Mouse (Mus musculus) cerebral cortex, adult 2 months (tissue): Measurements from ENCODE around the gene Dusp15.

Experiments
- WGBS: fragments of 180-500 bp; shearing (Covaris S2); methylation state at CpG from one replicate; pipeline ENCODE4 v1.1.7; 2018; 5-methylcytosine and 5-hydroxymethylcytosine counted together

Gene Dusp15

GRCm38 (mm10) chr2:152951065-152951849, at the start of gene Dusp15:
TSS of gene Dusp15 (minus strand) at chr2:152951698.
- WGBS: under 1% methylated on average over 50 of the region's 54 CpGs

GRCm38 (mm10) chr2:152997046-152997445, 45.5 kb upstream of the Dusp15 start:
- WGBS: 70% methylated on average over 4 of the region's 4 CpGs

DNA sequence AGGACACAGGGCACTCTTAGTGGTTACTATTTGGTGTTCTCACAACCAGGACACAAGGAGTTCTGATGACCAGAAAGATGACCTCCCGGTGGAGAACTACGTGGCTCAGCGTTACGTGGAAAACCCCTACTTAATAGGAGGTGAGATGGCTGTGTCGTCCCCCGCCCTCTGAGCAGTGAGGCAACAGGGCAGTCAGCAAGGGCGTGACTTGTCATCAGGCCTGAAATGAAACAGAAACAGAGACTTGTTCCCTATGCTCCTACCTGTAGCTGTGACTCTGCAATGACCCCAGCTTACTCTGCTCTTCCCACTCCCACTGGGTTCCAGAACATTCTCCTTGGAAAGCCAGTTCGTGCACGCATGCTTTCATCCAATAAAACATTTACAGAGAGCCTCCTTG, 40.0 kb upstream of the Dusp15 start:
- 92% methylated on average over 9 of the region's 9 CpGs for WGBS

GRCm38 (mm10) chr2:152985582-152985981, 34.1 kb upstream of the Dusp15 start:
- 65% methylated on average over 1 of the region's 1 CpGs for WGBS

DNA sequence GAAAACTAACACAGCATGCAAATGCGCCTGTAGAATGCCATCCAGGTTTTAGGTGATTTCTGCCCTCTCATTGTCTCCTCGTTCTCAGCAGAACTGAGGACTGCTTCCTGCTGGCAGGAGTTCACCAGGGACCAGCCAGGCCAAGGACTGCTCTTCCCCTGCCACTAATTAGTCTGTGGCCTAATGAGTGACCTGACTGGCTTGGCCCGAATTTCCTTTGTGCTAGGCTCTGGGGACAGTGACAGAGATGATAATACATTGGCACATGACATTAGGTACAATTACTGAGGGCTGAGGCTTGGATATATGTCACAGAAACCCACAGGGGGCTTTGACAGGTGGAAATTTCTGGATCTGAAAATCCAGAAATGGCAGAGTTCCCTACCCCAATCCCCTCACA, 25.5 kb upstream of the Dusp15 start:
- 61% methylated on average over 3 of the region's 3 CpGs for WGBS

DNA sequence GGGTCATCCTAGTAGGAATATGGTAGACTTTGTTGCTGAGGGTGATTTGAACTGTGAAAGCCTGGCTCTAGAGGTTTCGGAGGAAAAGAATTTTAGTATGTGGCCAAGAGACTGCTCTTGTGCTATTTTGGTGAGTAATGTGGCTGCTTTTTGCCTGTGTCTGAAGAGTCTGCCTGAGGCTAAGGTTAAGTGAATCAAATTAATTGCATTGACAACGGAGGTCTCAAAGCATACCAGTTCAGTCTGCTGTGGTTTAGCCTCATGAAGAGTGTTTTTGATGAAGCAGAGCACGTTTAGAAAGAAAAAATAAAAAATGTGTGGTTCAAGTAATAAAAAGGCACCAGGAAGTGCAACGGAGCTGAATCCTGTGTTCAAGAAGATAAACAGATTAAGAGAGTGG, 14.1 kb upstream of the Dusp15 start:
- WGBS: 77% methylated on average over 4 of the region's 4 CpGs

DNA sequence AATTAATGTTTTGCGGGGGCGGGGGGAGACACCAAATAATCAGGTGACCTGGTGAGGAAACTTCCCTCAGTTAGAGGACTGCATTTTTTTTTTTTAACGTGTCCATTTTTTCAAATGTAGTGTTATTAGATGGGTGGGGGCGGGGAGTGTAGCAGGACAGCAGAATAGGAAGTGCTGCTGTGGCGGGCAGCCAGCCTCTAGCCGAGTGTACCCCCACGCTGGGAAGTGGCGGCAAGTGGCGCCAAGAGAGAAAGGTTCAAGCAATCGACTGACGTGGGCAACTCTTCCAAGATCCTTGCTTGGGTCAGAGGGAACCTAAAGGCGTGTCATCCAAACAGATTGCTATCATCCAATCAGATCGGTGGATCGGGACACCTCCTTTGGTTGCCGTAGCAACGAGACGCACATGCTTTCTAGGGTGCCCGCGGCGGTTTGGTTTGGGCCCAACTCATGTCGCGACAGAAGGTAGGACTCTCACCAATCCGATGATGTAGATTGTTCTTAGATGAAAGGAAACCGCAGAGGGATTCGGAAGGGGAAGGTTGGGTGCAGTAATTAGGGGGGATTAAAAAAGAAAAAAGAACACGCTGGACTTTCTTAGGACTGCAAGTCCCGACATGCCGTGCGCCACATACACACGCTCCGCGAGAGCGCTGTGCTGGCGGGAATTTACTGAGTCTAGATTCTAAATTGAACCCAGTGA, 10.7 kb upstream of the Dusp15 start, which contains the start of gene Ttll9:
Gene Ttll9 (plus strand): TSS at position 395 of the 703 bp plus-strand sequence.
- WGBS: 2% methylated on average over 34 of the region's 34 CpGs

DNA sequence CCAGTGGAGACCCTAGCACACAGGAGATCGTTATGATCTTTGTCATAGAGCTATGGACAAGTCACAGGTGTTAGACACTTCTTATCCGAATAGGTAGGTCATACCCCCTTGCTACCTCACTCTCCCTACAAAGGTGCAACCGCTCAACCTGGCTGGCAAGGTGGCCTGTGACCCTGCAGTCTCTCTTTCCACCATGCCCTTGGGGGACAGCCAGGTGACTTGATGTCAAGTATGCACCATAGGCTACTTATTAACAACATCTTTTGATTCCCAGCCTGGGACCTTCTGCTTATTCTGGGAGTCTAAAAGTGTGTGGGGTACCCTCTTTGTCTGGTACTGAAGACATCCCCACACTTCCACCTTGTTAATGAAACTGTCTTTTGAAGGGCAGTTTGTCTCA, 6.6 kb upstream of the Dusp15 start:
- WGBS: 79% methylated on average over 3 of the region's 3 CpGs

- WGBS: 17% methylated on average over 13 of the region's 13 CpGs
These were observed 587 bp upstream of the Dusp15 start for GRCm38 (mm10) chr2:152951850-152952720.

- WGBS: 39% methylated on average over 11 of the region's 11 CpGs
These were observed 987 bp downstream of the Dusp15 start for GRCm38 (mm10) chr2:152950358-152951064.

DNA sequence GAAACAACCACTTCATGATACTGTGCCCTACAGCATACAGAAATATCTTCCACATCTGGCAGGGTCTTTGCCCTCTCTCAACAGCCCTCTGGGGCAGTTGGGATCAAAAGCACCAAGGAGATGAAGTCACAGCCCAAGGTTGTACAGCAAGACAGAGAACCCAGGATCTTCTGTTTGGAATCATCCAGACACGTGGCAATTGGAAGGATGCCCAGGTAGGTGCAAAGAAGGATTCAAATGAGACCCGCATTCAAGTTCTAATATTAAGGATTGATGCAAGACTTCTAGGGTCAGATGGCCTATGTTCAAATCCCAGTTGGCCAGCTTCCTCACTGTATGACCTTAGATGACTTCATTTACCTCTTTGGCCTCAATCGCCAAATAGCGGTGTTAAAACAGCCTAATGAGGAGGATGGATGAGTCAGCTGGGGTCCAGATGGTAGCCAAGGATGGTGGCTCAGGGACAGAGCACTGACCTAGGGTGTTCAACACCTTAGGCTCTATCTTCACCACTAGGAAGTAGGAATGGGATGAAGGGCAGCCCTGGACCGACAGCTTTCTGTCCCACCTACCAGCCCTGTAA, 3.0 kb downstream of the Dusp15 start:
- WGBS: 80% methylated on average over 5 of the region's 5 CpGs

- WGBS: 56% methylated on average over 7 of the region's 7 CpGs
These were observed 4.4 kb downstream of the Dusp15 start for GRCm38 (mm10) chr2:152947098-152947497.

DNA sequence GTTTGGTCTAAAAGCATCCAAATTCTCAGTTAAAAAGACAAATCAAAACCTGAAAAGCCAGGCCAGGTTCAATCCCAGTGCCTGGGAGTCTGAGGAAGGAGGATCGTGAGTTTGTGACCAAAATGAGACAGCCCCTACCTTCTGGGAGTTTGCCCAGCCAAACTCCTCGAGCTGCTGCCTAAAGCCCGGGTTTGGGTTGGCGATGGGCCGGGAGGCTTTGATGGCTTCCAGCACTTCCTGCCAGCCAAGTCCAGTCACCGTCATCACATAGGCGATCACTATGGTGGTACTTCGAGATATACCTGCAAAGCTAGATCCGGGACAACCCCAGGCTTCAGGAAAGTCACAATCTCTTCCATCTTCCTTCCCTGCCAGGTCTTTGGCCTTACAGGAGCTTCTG, 7.5 kb downstream of the Dusp15 start:
- 76% methylated on average over 9 of the region's 9 CpGs for WGBS

GRCm38 (mm10) chr2:152943568-152943967, 7.9 kb downstream of the Dusp15 start:
- WGBS: 17% methylated on average over 8 of the region's 8 CpGs

DNA sequence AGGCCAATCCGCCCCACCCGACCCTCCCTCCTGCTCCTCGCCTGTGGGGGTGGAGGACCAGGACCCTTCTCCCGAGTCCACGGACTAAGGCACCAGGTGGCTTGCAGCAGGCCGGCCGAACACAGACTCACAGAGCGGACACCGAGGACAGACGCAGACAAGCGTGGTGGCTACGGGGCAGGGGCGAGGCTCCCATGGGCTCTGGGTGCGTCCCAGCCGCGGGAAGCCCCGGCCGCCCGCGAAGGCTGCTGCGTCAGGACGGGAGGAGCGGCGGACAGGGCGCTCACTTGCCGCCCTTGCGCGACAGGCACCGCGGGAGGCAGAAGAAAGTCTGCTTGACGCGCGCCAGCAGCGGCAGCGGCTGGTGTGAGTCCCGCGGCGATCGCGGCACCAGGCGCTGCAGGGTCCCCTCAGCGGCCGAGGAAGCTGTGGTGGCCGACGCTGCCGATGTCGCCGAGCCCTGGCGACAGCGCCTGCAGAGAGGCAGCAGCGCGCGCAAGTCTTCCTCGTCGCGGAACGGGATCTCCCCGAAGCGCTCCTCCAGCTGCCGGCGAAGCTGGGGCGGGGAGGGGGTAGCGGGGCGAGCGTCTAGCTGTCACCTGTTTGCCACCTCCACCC, 8.5 kb downstream of the Dusp15 start:
- 1% methylated on average over 65 of the region's 65 CpGs for WGBS

DNA sequence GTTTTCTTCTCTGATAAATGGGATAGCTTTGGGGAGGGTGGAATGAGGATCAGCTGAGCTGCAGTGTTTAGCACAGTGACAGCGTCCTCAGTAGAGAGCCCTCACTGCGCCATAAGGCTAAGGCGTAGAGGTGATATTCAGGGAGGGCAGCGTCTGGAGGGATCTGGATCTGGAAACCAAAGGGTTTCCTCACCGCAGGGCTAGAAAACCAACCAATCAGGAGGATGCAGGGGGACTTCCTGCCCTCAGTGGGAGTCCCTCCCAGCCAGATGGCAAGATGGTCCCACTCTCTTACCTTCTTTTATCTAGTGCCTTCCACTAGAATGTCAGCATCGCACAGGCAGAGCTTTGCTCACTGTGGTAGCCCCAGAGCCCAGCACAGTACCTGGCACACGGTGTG, 9.7 kb downstream of the Dusp15 start:
- 55% methylated on average over 7 of the region's 7 CpGs for whole genome bisulfite sequencing

GRCm38 (mm10) chr2:152941106-152941505, 10.4 kb downstream of the Dusp15 start:
- 72% methylated on average over 6 of the region's 6 CpGs for WGBS

- 13% methylated on average over 4 of the region's 4 CpGs for WGBS
These were observed 11.7 kb downstream of the Dusp15 start for GRCm38 (mm10) chr2:152939846-152940245.

DNA sequence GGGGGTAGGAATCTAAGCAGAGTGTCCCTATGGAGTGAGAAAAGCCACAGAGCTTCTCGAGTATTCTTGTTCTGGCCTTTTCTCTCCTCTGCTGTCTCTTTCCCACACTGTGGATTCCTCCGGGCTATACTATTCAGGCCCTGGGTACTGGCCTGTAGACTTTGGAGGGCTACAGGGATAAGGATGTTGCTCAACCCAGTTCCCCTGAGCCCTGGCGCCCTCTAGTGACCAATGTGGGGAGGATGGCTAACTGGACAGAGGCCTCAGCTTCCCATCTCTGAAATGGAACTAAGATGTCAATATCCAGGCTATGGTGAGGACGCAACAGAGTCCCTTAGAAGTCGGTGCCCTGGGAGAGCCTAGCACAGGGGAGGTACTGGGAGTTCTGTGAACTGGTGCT, 17.9 kb downstream of the Dusp15 start:
- WGBS: 32% methylated on average over 5 of the region's 5 CpGs

DNA sequence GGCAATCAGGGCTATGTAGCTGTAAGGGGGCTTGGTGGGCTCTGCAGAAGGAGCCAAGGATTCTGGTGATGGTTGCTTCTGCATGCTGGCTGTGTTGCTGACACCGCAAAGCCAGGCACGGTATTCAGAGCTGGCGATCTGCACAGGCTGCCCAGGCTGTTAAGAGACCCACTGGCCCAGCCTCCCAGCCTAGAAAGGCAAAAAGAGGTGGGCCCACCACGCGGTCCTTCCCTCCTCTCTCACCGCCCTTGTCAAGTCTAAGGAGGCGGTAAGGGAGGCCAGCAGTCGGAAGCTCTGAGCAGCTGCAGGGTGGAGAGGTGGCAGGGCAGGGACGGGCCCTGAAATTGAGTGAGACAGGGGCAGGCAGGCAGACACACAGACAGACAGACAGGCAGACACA, 18.4 kb downstream of the Dusp15 start, which contains the start of gene Foxs1:
Gene Foxs1 (minus strand): TSS at position 161 of the 400 bp plus-strand sequence.
- WGBS: 59% methylated on average over 9 of the region's 9 CpGs
